Mouse (Mus musculus): ENCODE data around the gene Anks1b.

DNA sequence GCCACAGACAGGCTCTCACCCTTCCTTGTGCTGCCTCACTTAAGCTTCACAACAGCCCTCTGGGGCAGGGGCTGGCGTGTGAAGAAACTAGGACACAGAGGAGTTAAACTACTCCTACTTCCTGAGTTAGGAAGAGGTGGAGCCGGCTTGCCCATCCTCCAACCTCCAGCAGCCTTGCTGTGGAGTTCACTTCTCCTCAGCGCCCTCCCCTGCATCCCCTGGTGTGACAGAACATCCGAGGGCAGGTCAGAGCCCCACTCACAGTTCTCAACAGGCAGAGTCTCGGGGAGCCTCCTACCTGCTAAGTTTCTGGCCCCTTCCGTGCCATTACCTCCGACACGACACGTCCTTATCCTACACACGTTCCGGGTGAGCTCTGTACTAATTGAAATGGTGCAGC is 844.7 kb downstream of the Anks1b start:
- TF ChIP-seq POLR2A (IDR thresholded peaks at IDR 0.05; ENCODE audit: control insufficient read depth in 1 of 2, insufficient read depth in 1 of 2, low read depth in 1 of 2, low read length in 2 of 2, poor library complexity in 1 of 2) (no peak), CTCF (IDR thresholded peaks at IDR 0.05 in 2 of 3, conservative IDR thresholded peaks at IDR 0.05 in 1 of 3; ENCODE audit: control insufficient read depth in 1 of 3, insufficient read depth in 1 of 3, low read depth in 2 of 3, low read length in 3 of 3, poor library complexity in 1 of 3, severe bottlenecking in 1 of 3) (no peak)
